Mouse (Mus musculus) heart, postnatal 0 days (tissue): ENCODE measurements around the gene Ssna1.

Experiments
- CTCF ChIP-seq: IDR thresholded peaks from 2 replicates; pipeline ENCODE4 v1.5.1; 2016; ENCODE audit warnings: antibody characterized with exemption, control low read depth, low read depth
- EP300 ChIP-seq: IDR thresholded peaks from 2 replicates; pipeline ENCODE4 v1.6.1; 2016; ENCODE audit warnings: antibody characterized with exemption, low read depth

GRCm38 (mm10) chr2:25227406-25227805 is 44.8 kb downstream of the Ssna1 start:
- TF ChIP-seq EP300 (no peak), CTCF (no peak)
